Mouse (Mus musculus) lung, postnatal 0 days (tissue): ENCODE results near the gene Yipf2.
"Not testable (repeated sequence)": the region's sequence is repeated elsewhere in the genome, so short reads cannot be mapped to it uniquely, and the experiment has no call there.

Experiments used
- CTCF ChIP-seq: IDR thresholded peaks from 2 replicates; pipeline ENCODE4 v1.5.1; 2016; ENCODE audit warnings: antibody characterized with exemption, mild to moderate bottlenecking
- EP300 ChIP-seq: IDR thresholded peaks from 2 replicates; pipeline ENCODE4 v1.6.1; 2016; ENCODE audit warnings: antibody characterized with exemption, mild to moderate bottlenecking, control low read depth

DNA sequence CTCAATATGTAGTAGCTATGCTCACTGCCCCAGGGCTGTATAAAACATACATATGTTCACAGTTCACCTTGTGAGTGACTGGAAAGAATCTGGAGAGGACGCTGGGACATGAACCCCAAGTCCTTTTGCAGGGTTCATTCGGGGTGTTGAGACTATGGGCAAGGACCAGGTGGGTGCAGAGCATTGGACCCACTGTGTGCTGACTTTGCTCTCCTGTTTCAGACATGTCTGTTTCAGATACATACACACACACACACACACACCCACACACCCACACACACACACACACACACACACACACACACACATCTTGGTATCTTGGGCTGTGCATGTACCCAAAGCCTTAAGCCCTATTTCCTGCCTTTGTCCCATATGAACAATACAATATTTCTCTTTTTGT, 50.6 kb downstream of the Yipf2 start:
- not testable (repeated sequence) for TF ChIP-seq CTCF, EP300
